Mouse (Mus musculus): ENCODE results near the gene Coro1b.
A peak's percentile ranks its signal among the peaks of the same experiment; 100 is the strongest.

The Coro1b gene

GRCm38 (mm10) chr19:4192251-4192985 is 44.0 kb downstream of the Coro1b start:
- DNase-seq, result no peak

GRCm38 (mm10) chr19:4193129-4193528 is 44.7 kb downstream of the Coro1b start:
- no peak for DNase-seq

- DNase-seq, result no peak
Measured at GRCm38 (mm10) chr19:4194021-4194724, 45.8 kb downstream of the Coro1b start.

- no peak for DNase-seq
Measured at GRCm38 (mm10) chr19:4194776-4195650, 46.6 kb downstream of the Coro1b start.

GRCm38 (mm10) chr19:4196048-4196447 is 47.6 kb downstream of the Coro1b start:
- DNase-seq, result no peak

- no peak for DNase-seq
Measured at GRCm38 (mm10) chr19:4196548-4196947, 48.1 kb downstream of the Coro1b start.

- no peak for DNase-seq
Measured at GRCm38 (mm10) chr19:4197180-4197579, 48.8 kb downstream of the Coro1b start.

- peak; percentile 97 for DNase-seq
Measured at GRCm38 (mm10) chr19:4201291-4201909, 53.0 kb downstream of the Coro1b start, which contains the start of gene Rad9a. TSS of gene Rad9a (minus strand) at chr19:4201662.

- DNase-seq, result no peak
Measured at GRCm38 (mm10) chr19:4202149-4202548, 53.7 kb downstream of the Coro1b start.

GRCm38 (mm10) chr19:4203148-4203547 is 54.7 kb downstream of the Coro1b start:
- DNase-seq, result no peak
